Mouse (Mus musculus) 3134 (cell line): ENCODE results near the gene Cabin1.

Experiments
- DNase-seq: peaks from one replicate; pipeline ENCODE4 v3.0.0-alpha.2; 2011; ENCODE audit warnings: low spot score; ENCODE audit not compliant: insufficient read length; ENCODE audit errors: extremely low read depth

Gene Cabin1

GRCm38 (mm10) chr10:75667115-75667910 lies 96.8 kb downstream of the Cabin1 start:
- DNase-seq, result peak; percentile 83

- no peak for DNase-seq
These were observed 97.6 kb downstream of the Cabin1 start for GRCm38 (mm10) chr10:75666451-75667030.

GRCm38 (mm10) chr10:75664673-75665270 lies 99.4 kb downstream of the Cabin1 start:
- DNase-seq, result no peak

- DNase-seq, result no peak
These were observed 101.6 kb downstream of the Cabin1 start for GRCm38 (mm10) chr10:75662575-75662974.

- DNase-seq, result no peak
These were observed 102.3 kb downstream of the Cabin1 start for GRCm38 (mm10) chr10:75661876-75662275.

GRCm38 (mm10) chr10:75661381-75661780 lies 102.8 kb downstream of the Cabin1 start:
- DNase-seq, result no peak

- no peak for DNase-seq
These were observed 106.4 kb downstream of the Cabin1 start for GRCm38 (mm10) chr10:75657772-75658171.

GRCm38 (mm10) chr10:75657165-75657564 lies 107.0 kb downstream of the Cabin1 start:
- no peak for DNase-seq

GRCm38 (mm10) chr10:75654053-75654452 lies 110.1 kb downstream of the Cabin1 start:
- DNase-seq, result no peak

- no peak for DNase-seq
These were observed 112.6 kb downstream of the Cabin1 start for GRCm38 (mm10) chr10:75651381-75652068.

- no peak for DNase-seq
These were observed 113.7 kb downstream of the Cabin1 start for GRCm38 (mm10) chr10:75650306-75650902.

GRCm38 (mm10) chr10:75649406-75649995 lies 114.6 kb downstream of the Cabin1 start:
- DNase-seq, result no peak

- no peak for DNase-seq
These were observed 115.1 kb downstream of the Cabin1 start for GRCm38 (mm10) chr10:75649001-75649400.

- DNase-seq, result no peak
These were observed 116.0 kb downstream of the Cabin1 start for GRCm38 (mm10) chr10:75648091-75648490.

- DNase-seq, result no peak
These were observed 116.8 kb downstream of the Cabin1 start for GRCm38 (mm10) chr10:75647362-75647761.

- no peak for DNase-seq
These were observed 117.7 kb downstream of the Cabin1 start for GRCm38 (mm10) chr10:75646406-75646805.

GRCm38 (mm10) chr10:75645616-75646015 lies 118.5 kb downstream of the Cabin1 start:
- DNase-seq, result no peak

- no peak for DNase-seq
These were observed 120.3 kb downstream of the Cabin1 start, which contains the start of gene Susd2 for GRCm38 (mm10) chr10:75643741-75644343. Gene Susd2 (minus strand): TSS chr10:75644008.

- DNase-seq, result no peak
These were observed 121.2 kb downstream of the Cabin1 start for GRCm38 (mm10) chr10:75642891-75643290.

- no peak for DNase-seq
These were observed 121.7 kb downstream of the Cabin1 start for GRCm38 (mm10) chr10:75642436-75642835.
